Mouse (Mus musculus): Measurements from ENCODE around the gene Cnga4.

- TF ChIP-seq POLR2A (IDR thresholded peaks at IDR 0.05; ENCODE audit: control insufficient read depth, extremely low read depth, insufficient read depth, low read length, poor library complexity) (no peak), CTCF (IDR thresholded peaks at IDR 0.05; ENCODE audit: borderline replicate concordance, control insufficient read depth, extremely low read depth, insufficient read depth, low read length, poor library complexity) (no peak)
These were observed 24.0 kb upstream of the Cnga4 start for GRCm38 (mm10) chr7:105380329-105380728.

Measured in thymus, adult 2 months (tissue).